Mouse (Mus musculus): ENCODE measurements around the gene Lztr1.
A peak's percentile ranks its signal among the peaks of the same experiment; 100 is the strongest.

Gene Lztr1

DNA sequence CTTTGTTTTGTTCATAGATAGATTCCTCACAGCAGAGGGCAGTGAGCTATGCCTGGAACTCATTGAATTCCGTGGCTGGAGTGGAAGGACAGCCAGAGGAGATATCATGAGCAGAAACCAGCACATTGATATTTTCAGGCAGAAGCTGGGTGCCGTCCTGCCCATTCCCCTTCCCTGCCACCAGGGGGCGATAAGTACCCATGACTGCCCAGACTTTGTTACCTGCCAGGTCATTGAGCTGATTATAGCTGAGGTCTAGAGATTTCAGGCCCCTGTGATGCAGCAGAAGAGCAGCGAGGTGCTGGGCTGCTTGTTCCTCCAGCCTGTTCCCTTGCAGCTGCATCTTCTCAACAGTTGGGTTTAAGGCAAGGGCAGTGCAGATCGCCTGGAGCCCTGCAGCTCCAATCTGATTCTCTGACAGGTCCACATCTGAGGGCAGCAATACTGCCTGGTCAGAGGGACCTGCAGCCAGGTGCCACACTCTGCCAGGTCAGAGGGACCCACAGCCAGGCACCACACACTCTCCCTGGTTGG, 49.5 kb downstream of the Lztr1 start:
- peak; percentile 31 for ATAC-seq (ENCODE audit: low TSS enrichment)

- ATAC-seq (ENCODE audit: low TSS enrichment) = no peak
Observed at GRCm38 (mm10) chr16:17558811-17559210, 50.3 kb downstream of the Lztr1 start.

DNA sequence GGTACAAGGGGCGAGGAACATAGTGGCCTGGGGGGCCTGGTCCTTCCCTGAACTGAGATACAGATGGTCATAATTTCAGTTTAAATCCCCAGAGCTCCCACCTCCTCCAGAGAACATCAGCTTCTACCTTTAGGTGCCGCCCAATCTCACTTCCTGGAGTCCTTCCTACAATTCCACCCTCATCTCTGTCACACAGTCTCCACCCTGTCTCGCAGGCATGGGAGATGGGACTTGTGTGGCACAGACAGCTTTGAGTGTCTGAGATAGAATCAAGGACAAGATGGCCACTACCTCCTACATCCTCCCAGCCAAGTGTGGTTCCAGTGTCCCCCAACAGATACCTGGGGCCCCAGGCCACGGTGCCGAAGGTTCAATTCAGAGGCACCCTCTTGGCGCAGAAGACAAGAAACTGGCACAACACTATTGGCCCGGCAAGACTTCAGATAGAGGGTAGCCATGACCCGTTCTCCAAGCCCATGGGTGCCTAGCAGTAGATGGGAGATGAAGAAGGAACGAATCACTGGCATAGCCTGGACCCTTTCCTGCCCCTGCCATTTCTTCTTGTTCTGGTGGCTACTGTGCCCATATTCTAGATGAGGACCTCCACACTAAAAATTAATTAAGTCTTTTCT, 51.0 kb downstream of the Lztr1 start:
- no peak for ATAC-seq (ENCODE audit: low TSS enrichment)

DNA sequence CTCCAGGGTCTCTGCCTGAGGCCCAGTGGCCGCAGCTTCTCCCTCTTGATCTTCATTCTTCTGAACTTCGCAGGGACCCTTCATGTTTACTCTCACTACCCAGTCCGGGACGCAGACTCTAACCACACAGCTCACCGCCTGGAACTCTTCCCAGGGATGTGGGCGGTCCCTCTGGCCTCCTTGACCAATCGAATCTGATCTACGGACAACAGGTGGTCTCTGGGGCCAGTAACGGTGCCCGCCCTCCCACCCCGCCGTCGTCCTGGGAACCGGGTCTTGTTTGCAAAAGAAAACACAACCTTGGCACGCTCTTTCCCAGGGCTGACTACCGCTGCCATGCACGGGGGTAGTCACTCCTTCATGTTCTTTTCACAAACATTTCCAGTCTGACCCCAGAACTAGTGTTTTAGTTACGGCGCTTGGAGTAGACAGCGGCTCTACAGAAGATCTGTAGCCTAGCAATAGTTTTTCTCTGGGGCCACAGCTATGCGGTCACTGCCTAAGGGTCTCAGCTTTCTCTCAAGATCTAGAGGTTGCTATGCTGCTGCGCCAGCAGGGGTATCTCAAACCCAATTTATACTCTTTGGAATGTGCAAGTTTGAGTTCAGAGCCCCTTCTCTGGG, 52.8 kb downstream of the Lztr1 start, which contains the start of gene Lrrc74b:
Gene Lrrc74b, minus strand, starts transcription at position 120 of the 623 bp plus-strand sequence.
- no peak for ATAC-seq (ENCODE audit: low TSS enrichment)

DNA sequence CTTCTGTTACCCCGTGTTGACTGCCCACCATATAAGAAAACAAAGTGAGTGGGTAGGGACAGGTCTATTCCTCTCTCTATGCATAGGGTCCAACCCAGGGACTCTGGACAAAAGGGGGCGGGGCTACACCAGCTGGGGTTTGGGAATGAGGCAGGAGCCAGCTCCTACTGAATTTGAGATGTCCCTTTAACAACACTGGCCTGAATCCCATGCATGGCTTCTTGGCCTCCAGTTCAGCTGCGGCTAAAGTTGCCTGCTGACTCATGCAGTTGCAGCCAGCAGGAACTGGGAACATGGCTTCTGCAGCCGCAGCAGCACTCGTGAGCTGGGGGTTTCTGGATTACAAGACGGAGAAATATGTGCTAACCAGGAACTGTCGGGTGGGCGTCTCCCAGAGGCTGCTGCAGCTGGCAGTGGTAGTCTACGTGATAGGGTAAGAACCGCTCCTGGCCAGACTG, 53.3 kb downstream of the Lztr1 start, which contains the start of gene P2rx6:
Gene P2rx6, plus strand, starts transcription at position 135 of the 458 bp plus-strand sequence.
- ATAC-seq (ENCODE audit: low TSS enrichment) = no peak

GRCm38 (mm10) chr16:17563580-17563979, 55.1 kb downstream of the Lztr1 start:
- peak; percentile 47 for ATAC-seq (ENCODE audit: low TSS enrichment)

- ATAC-seq (ENCODE audit: low TSS enrichment) = peak; percentile 50
Observed at GRCm38 (mm10) chr16:17564221-17564620, 55.7 kb downstream of the Lztr1 start.

- ATAC-seq (ENCODE audit: low TSS enrichment) = no peak
Observed at GRCm38 (mm10) chr16:17564771-17565170, 56.3 kb downstream of the Lztr1 start.

GRCm38 (mm10) chr16:17566186-17566585, 57.7 kb downstream of the Lztr1 start:
- ATAC-seq (ENCODE audit: low TSS enrichment) = no peak
